Mouse (Mus musculus) ES-E14 (cell line): ENCODE measurements around the gene Gpr160. TPM values are rescaled to one million over a fixed set of nuclear protein-coding genes. Genes with fewer than 3 reads are reported as not detected.

Experiments
- DNase-seq: peaks from one replicate; pipeline ENCODE4 v3.0.0-alpha.2; 2013; ENCODE audit warnings: low read depth, low spot score
- H3K27ac ChIP-seq: 2 replicates; pipeline ENCODE4 v1.5.1; 2012; ENCODE audit warnings: low read depth, mild to moderate bottlenecking, low read length, moderate library complexity, mixed read lengths; ENCODE audit not compliant: poor library complexity, insufficient read depth, severe bottlenecking
- H3K36me3 ChIP-seq: 2 replicates; pipeline ENCODE4 v1.6.1; 2012; ENCODE audit warnings: mild to moderate bottlenecking, low read length, moderate library complexity, mixed read lengths; ENCODE audit not compliant: control insufficient read depth, poor library complexity, insufficient read depth, severe bottlenecking
- H3K4me1 ChIP-seq, 2 experiments: fragments of 150-350 bp in 1 of 2; sonication (generic) in 1 of 2; 2 replicates each; pipeline ENCODE4 v1.6.1; 2012; ENCODE audit warnings: low read length in 2 of 2, mild to moderate bottlenecking in 1 of 2, mixed read lengths in 1 of 2; ENCODE audit not compliant: control insufficient read depth in 2 of 2, insufficient read depth in 2 of 2, poor library complexity in 1 of 2
- H3K4me3 ChIP-seq, 2 experiments: fragments of 150-350 bp in 1 of 2; sonication (generic) in 1 of 2; 2 replicates each; pipeline ENCODE4 v1.5.1; 2012; ENCODE audit warnings: low read length in 2 of 2, low read depth in 1 of 2, mild to moderate bottlenecking in 1 of 2, mixed read lengths in 1 of 2; ENCODE audit not compliant: insufficient read depth in 1 of 2, poor library complexity in 1 of 2, severe bottlenecking in 1 of 2
- H3K9ac ChIP-seq: 2 replicates; pipeline ENCODE4 v1.6.1; 2012; ENCODE audit warnings: low read depth, mild to moderate bottlenecking, low read length, mixed read lengths; ENCODE audit not compliant: poor library complexity, insufficient read depth, severe bottlenecking
- H3K9me3 ChIP-seq: fragments of 150-350 bp; sonication (generic); 2 replicates; pipeline ENCODE4 v1.6.1; 2012; ENCODE audit warnings: low read depth, mild to moderate bottlenecking, low read length; ENCODE audit not compliant: control insufficient read depth, insufficient read depth
- CHD2 ChIP-seq: IDR thresholded peaks from 2 replicates; pipeline ENCODE4 v1.6.1; 2014; ENCODE audit warnings: mild to moderate bottlenecking, low read depth, low read length, inconsistent platforms
- HCFC1 ChIP-seq: IDR thresholded peaks from 2 replicates; pipeline ENCODE4 v1.6.1; 2012; ENCODE audit warnings: low read length, inconsistent platforms, borderline replicate concordance; ENCODE audit not compliant: insufficient read depth
- MAFK ChIP-seq: IDR thresholded peaks from 2 replicates; pipeline ENCODE4 v1.6.1; 2014; ENCODE audit warnings: mild to moderate bottlenecking, low read depth, low read length, inconsistent platforms; ENCODE audit not compliant: insufficient read depth
- ZC3H11A ChIP-seq: IDR thresholded peaks from 2 replicates; pipeline ENCODE4 v1.6.1; 2012; ENCODE audit warnings: low read depth, mild to moderate bottlenecking, inconsistent platforms, low read length, borderline replicate concordance
- ZNF384 ChIP-seq: IDR thresholded peaks from 2 replicates; pipeline ENCODE4 v1.6.1; 2012; ENCODE audit warnings: low read depth, low read length, inconsistent platforms
- in situ Hi-C, 2 experiments: fragments of 600-800 bp; cut with MboI; formaldehyde crosslinking; loops; one replicate each; pipeline ENCODE4 v1.15.1; 2025; ENCODE audit warnings: low sequenced_read_pairs in 2 of 2, inconsistent platforms in 1 of 2; ENCODE audit not compliant: unreplicated experiment in 2 of 2
- total RNA-seq: library from RNA; depleted of rRNA; stranded (reverse); fragments of 300-350 nt; gene quantifications from 2 replicates; pipeline ENCODE4 v1.2.3, GENCODE M21; 2012

Gpr160 gene
- total RNA-seq, 1 experiment = 15.8 TPM

DNA sequence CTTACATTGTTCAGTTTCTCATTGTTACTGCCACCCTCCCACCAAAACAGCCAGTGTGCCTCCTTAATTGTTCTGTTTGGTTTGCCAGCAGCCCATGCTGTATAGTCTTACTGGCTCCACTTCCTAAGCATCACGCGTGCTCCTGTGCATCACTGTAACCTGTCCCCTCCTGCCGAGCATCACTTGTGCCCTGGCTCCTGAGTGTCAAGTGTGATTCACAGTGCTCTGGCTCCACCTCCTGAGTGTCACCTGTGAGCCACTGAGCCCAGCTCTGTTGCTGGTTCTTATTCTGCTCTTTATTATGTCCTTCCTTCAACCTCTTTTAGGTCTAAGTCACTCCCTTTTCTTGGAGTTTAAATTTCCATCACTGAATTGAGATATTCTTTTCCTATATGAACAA lies 31.7 kb downstream of the Gpr160 start:
- Histone ChIP-seq H3K27ac (no peak overlapping the region), H3K9me3 (no peaks in the 10 kb centered on the region), H3K4me3 (no peak overlapping the region), H3K4me1 (peaks cover 7 to 19% of the 10 kb centered on the region in 2 experiments), H3K9ac (no peak overlapping the region), H3K36me3 (peaks cover 5% of the 10 kb centered on the region; the same call in 1 of the 2 replicates)
- no peak for DNase-seq
- no peak for TF ChIP-seq MAFK
- no peak for TF ChIP-seq ZC3H11A
- no peak for TF ChIP-seq HCFC1
- TF ChIP-seq ZNF384 = no peak
- TF ChIP-seq CHD2 = no peak
- in situ Hi-C loops = no loop called here

DNA sequence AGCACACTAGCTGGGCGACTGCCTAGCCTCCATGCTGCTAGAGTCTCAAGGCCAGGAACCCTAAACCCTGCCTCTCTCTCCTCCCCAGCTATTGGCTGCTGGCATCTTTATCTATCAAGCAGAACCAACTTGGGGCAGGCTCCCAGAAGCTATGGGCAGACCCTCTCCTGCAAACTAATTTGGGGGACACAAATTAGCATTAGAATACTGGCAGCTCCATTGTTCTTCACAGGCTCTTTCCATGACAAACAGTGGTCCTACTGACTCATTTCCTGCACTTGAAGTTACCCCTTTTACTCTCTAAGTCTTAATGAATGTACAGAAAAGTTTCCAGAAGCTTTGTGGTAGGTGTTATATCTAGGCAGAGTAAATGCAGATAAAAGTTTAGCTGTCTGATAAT lies 33.3 kb downstream of the Gpr160 start:
- Histone ChIP-seq H3K27ac (peak overlapping the region; percentile 40; the same call in 1 of the 2 replicates), H3K4me1 (peaks cover 7 to 19% of the 10 kb centered on the region in 2 experiments), H3K9me3 (no peaks in the 10 kb centered on the region), H3K36me3 (peaks cover 5% of the 10 kb centered on the region; the same call in 1 of the 2 replicates), H3K9ac (no peak overlapping the region), H3K4me3 (no peak overlapping the region)
- in situ Hi-C loops = no loop called here
- DNase-seq = no peak
- TF ChIP-seq ZNF384 = no peak
- no peak for TF ChIP-seq CHD2
- no peak for TF ChIP-seq ZC3H11A
- no peak for TF ChIP-seq HCFC1
- TF ChIP-seq MAFK = no peak

DNA sequence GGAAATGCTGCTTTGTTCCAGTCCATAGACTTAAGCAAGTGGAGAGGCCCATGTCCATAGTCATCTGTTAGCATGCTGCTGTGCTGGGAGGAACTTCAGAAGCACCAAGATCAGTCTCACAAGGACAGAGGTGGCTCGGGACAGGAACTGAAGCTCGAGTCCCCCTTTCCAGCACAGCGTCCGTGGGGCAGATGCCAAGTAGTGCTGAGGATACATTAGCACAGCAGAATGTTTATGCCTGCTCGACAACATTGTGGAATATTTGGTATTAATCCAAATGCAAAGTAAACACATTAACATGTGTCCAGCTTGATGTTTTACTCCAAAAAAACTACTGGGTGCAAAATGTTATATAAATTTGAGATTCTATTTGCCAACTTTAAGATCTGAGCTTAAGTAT lies 41.0 kb downstream of the Gpr160 start:
- no peaks in the 10 kb centered on the region for H3K9me3 ChIP-seq
- no peak for TF ChIP-seq ZNF384
- TF ChIP-seq ZC3H11A = no peak
- no peak for TF ChIP-seq HCFC1
- no peak for TF ChIP-seq MAFK
- TF ChIP-seq CHD2 = no peak
- in situ Hi-C loops = no loop called here
- no peak overlapping the region for H3K4me3 ChIP-seq
- peaks cover 0 to 5% of the 10 kb centered on the region in 2 experiments; a peak in 1 of 4 replicates for H3K4me1 ChIP-seq
- no peak overlapping the region for H3K27ac ChIP-seq
- H3K9ac ChIP-seq = no peak overlapping the region
- DNase-seq = no peak
- H3K36me3 ChIP-seq = peaks cover 13% of the 10 kb centered on the region

DNA sequence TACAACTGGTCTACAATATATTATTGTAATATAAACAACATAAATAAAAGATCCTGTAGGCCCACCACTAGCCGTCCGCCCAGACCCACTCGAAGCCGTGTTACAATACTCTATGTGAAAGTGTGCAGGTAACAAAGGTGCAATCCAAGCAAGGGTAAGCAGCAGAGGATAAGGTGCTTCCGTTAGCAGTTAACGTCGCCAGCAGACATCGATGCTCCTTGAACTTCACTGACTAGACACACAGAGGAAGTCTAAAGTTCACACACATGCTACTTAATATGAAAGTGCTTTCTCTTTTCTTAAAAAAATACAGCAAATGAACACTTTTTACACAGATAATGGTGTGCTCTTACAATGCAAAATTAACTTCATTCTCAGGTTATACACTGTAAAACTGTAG lies 43.7 kb downstream of the Gpr160 start:
- no peak overlapping the region for H3K9ac ChIP-seq
- H3K36me3 ChIP-seq = peaks cover 13% of the 10 kb centered on the region
- H3K4me1 ChIP-seq = peaks cover 0 to 2% of the 10 kb centered on the region in 2 experiments; a peak in 1 of 4 replicates
- no peaks in the 10 kb centered on the region for H3K9me3 ChIP-seq
- TF ChIP-seq ZNF384 (no peak), ZC3H11A (no peak), HCFC1 (no peak)
- no peak for DNase-seq
- no peak overlapping the region for H3K27ac ChIP-seq
- in situ Hi-C loops = no loop called here
- H3K4me3 ChIP-seq = no peak overlapping the region

GRCm38 (mm10) chr3:30904658-30905057 lies 48.9 kb downstream of the Gpr160 start:
- DNase-seq = no peak
- H3K9me3 ChIP-seq = no peaks in the 10 kb centered on the region
- no peak overlapping the region for H3K27ac ChIP-seq
- H3K4me3 ChIP-seq = no peak overlapping the region
- in situ Hi-C loops = no loop called here
- H3K36me3 ChIP-seq = peaks cover 16% of the 10 kb centered on the region; the same call in 1 of the 2 replicates
- H3K4me1 ChIP-seq = no peaks in the 10 kb centered on the region; a peak in 1 of 4 replicates
- H3K9ac ChIP-seq = no peak overlapping the region
- TF ChIP-seq ZC3H11A (no peak), HCFC1 (no peak), CHD2 (no peak), ZNF384 (no peak), MAFK (no peak)
